Mouse (Mus musculus) embryonic fibroblast, embryonic 13.5 days (primary cell): Measurements from ENCODE around the gene Isy1.

ENCODE experiments used
- CTCF ChIP-seq: IDR thresholded peaks from 2 replicates; pipeline ENCODE4 v1.5.1; 2011; ENCODE audit warnings: mild to moderate bottlenecking, control low read depth, low read length, moderate library complexity, borderline replicate concordance; ENCODE audit not compliant: insufficient read depth
- POLR2A ChIP-seq: IDR thresholded peaks from 2 replicates; pipeline ENCODE4 v1.6.1; 2011; ENCODE audit warnings: low read depth, mild to moderate bottlenecking, control low read depth, low read length, moderate library complexity

GRCm38 (mm10) chr6:87804886-87805285 is 33.7 kb downstream of the Isy1 start:
- TF ChIP-seq CTCF (no peak), POLR2A (no peak)
